Mouse (Mus musculus) midbrain, embryonic 16.5 days (tissue): ENCODE results near the gene Atad1. TPM values are rescaled to one million over a fixed set of nuclear protein-coding genes. Genes with fewer than 3 reads are reported as not detected.
"Not testable (repeated sequence)": the region's sequence is repeated elsewhere in the genome, so short reads cannot be mapped to it uniquely, and the experiment has no call there.

Experiments used
- ATAC-seq: fragments of 200-750 bp; cut with Nextera tagmentation; 2 replicates; pipeline ENCODE4 v1.8.0; 2017; ENCODE audit warnings: moderate TSS enrichment
- H3K27ac ChIP-seq: fragments of 300-500 bp; sonication (generic); 2 replicates; pipeline ENCODE4 v1.5.1; 2014; ENCODE audit warnings: mild to moderate bottlenecking, low read length, mixed read lengths
- H3K27me3 ChIP-seq: fragments of 300-500 bp; sonication (generic); 2 replicates; pipeline ENCODE4 v1.6.1; 2014; ENCODE audit warnings: low read depth, low read length, mixed read lengths; ENCODE audit not compliant: control insufficient read depth, insufficient read depth
- H3K36me3 ChIP-seq: fragments of 300-500 bp; sonication (generic); 2 replicates; pipeline ENCODE4 v1.6.1; 2014; ENCODE audit warnings: mild to moderate bottlenecking, low read length, moderate library complexity, mixed read lengths; ENCODE audit not compliant: control insufficient read depth, insufficient read depth
- H3K4me1 ChIP-seq: fragments of 300-500 bp; sonication (generic); 2 replicates; pipeline ENCODE4 v1.6.1; 2014; ENCODE audit warnings: mild to moderate bottlenecking, low read length, mixed read lengths; ENCODE audit not compliant: control insufficient read depth, insufficient read depth
- H3K4me2 ChIP-seq: fragments of 300-500 bp; sonication (generic); 2 replicates; pipeline ENCODE4 v1.6.1; 2014; ENCODE audit warnings: mild to moderate bottlenecking, low read length, mixed read lengths
- H3K4me3 ChIP-seq: fragments of 300-500 bp; sonication (generic); 2 replicates; pipeline ENCODE4 v1.5.1; 2014; ENCODE audit warnings: low read depth, mild to moderate bottlenecking, low read length, moderate library complexity, mixed read lengths
- H3K9ac ChIP-seq: fragments of 300-500 bp; sonication (generic); 2 replicates; pipeline ENCODE4 v1.6.1; 2014; ENCODE audit warnings: low read depth, low read length, mixed read lengths
- H3K9me3 ChIP-seq: fragments of 300-500 bp; sonication (generic); replicated peaks from 2 replicates; pipeline ENCODE4 v1.6.1; 2014; ENCODE audit warnings: mild to moderate bottlenecking, low read length, mixed read lengths; ENCODE audit not compliant: control insufficient read depth, poor library complexity, severe bottlenecking
- WGBS: fragments of 180-500 bp; shearing (Covaris S2); extraction: QIAGEN DNeasy Blood & Tissue Kit; methylation state at CpG from one replicate; pipeline ENCODE4 v1.1.7; 2014; 5-methylcytosine and 5-hydroxymethylcytosine counted together
- polyA plus RNA-seq: library from polyadenylated mRNA; unstranded; fragments of >200 nt; fragmentation: Nextera tagmentation; extraction: Ambion mirVana; gene quantifications from 2 replicates; pipeline ENCODE4 v1.2.1, GENCODE M21; 2015

Gene Atad1
- polyA plus RNA-seq: 116 and 120 TPM in 2 replicates

DNA sequence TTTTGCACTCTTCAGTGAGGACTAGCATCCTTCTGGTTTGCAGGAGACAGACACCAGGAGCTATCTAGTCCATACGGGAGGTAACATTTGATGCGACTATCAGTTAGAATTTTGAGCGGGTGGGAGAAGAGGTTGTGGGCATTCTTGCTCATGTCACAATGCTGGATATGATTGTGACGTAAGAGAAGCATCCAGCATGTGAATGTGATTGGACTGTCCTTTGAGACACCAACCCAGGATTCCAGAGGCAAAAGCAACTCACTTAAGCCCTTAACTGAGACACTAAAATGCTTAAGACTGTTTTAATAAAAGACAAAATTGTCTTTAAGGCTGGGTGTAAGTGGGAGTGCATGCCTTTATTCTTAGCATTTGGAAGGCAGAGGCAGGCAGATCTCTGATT lies at the start of gene Atad1:
Gene Atad1, minus strand, starts transcription at position 101 of the 400 bp plus-strand sequence.
- no peak for ATAC-seq
- H3K4me3 ChIP-seq: no peak within 1 kb of the TSS
- no peak within 1 kb of the TSS for H3K27ac ChIP-seq
- 94% methylated on average over 4 of the region's 4 CpGs for WGBS
- H3K36me3 ChIP-seq: no peaks in the 10 kb centered on the region
- no peaks in the 10 kb centered on the region for H3K9me3 ChIP-seq
- H3K27me3 ChIP-seq: no peaks in the 10 kb centered on the region
- no peak within 1 kb of the TSS for H3K4me2 ChIP-seq
- no peaks in the 10 kb centered on the region for H3K4me1 ChIP-seq
- no peak within 1 kb of the TSS for H3K9ac ChIP-seq

DNA sequence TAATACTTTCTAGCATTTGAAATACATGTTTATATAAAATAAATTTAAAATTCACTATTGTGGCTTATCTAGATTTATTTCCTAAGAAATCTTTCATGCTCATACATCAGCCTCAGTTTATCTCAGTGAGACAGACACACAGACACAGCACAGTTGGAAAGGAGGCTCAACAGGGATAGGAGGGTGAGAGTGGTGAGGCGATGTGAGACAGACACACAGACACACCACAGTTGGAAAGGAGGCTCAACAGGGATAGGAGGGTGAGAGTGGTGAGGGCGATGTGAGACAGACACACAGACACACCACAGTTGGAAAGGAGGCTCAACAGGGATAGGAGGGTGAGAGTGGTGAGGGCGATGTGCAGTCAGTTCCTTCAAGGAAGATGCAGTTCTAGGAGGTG lies 48.4 kb upstream of the Atad1 start:
- not testable (repeated sequence) for H3K4me3 ChIP-seq, H3K27me3 ChIP-seq, H3K9me3 ChIP-seq, ATAC-seq, H3K27ac ChIP-seq, H3K9ac ChIP-seq, H3K36me3 ChIP-seq, H3K4me2 ChIP-seq
- WGBS: 91% methylated on average over 3 of the region's 3 CpGs
- peaks cover 27% of the 10 kb centered on the region for H3K4me1 ChIP-seq

DNA sequence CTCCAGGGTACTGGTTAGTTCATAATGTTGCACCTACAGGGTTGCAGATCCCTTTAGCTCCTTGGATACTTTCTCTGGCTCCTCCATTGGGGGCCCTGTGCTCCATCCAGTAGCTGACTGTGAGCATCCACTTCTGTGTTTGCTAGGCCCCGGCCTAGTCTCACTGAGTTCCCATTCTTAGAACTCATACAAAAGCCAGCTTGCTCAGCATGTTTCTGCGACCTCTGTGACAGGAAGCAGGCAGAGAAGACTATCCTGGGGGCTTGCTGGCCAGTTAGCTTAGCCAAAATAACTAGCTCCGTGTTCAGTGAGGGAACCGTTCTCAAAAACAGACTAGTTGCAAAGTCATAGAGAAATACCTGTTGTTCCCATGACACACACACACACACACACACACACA lies 47.8 kb upstream of the Atad1 start:
- not testable (repeated sequence) for H3K4me2 ChIP-seq, H3K36me3 ChIP-seq, ATAC-seq, H3K27ac ChIP-seq, H3K9me3 ChIP-seq, H3K27me3 ChIP-seq, H3K9ac ChIP-seq, H3K4me3 ChIP-seq
- WGBS: 27% methylated on average over 4 of the region's 4 CpGs
- H3K4me1 ChIP-seq: peaks cover 24% of the 10 kb centered on the region

DNA sequence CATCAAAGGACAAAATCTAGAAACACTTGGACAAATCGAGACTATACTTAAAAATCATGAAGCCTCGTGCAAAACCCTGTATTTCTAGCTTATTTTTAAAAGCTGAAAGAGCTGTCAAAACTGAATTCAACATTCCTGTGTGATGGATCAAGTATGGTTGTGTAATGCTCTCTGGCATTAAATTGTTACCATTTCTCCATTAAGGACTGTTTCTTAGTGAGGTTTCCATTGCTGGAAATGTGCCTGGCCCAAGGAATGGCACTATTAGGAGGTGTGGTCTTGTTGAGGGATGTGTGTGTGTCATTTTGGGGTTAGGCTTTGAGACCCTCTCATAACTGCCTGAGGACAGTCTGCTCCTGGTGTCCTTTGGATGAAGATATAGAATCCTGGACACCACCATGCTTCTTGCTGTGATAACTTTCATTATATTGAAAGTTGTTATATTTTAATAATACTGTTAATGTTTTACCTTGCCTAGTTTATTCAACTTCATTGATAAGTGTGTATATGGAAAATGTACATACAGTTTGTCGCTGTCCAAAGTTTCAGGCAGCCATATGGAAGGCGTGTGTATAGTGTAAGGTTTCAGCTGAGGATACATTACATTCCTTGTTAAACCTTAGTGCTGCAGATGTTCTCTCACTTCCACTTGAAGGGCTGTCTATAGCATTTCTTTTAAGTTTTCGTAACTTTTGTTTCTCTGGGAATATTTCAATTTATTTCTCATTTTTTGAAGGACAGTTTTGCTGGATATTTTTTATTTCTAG lies 41.9 kb upstream of the Atad1 start:
- Histone ChIP-seq H3K9me3 (no peaks in the 10 kb centered on the region), H3K27me3 (no peaks in the 10 kb centered on the region), H3K9ac (no peak overlapping the region), H3K4me1 (no peaks in the 10 kb centered on the region), H3K27ac (no peak overlapping the region), H3K4me3 (no peak overlapping the region), H3K36me3 (no peaks in the 10 kb centered on the region), H3K4me2 (no peak overlapping the region)
- no peak for ATAC-seq
- WGBS: 90% methylated on average over 5 of the region's 5 CpGs

DNA sequence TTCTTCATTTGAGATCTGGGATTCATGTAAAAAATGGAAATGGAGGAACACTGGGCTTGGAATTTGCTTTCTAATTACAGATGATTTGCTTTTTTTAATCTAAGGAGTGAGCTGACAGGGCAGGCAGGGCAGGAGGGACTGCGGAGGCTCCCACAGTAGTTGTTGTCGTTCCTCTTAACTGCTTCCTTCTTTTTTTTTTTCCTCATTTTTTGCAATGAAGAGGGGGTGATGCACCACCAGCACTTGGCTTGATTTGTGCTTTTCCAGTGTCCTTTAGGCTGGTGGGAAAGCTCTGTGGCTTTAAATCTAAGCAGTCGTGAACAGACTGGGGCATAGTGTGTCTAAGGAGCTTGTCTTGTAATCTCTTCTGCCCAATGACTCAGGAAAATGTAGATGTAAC lies 39.5 kb upstream of the Atad1 start:
- H3K27me3 ChIP-seq: no peaks in the 10 kb centered on the region
- H3K4me2 ChIP-seq: no peak overlapping the region
- no peak for ATAC-seq
- no peak overlapping the region for H3K27ac ChIP-seq
- H3K9me3 ChIP-seq: no peaks in the 10 kb centered on the region
- H3K36me3 ChIP-seq: no peaks in the 10 kb centered on the region
- H3K9ac ChIP-seq: no peak overlapping the region
- WGBS: 68% methylated on average over 3 of the region's 3 CpGs
- H3K4me3 ChIP-seq: no peak overlapping the region
- H3K4me1 ChIP-seq: no peaks in the 10 kb centered on the region; the same call in 1 of the 2 replicates

DNA sequence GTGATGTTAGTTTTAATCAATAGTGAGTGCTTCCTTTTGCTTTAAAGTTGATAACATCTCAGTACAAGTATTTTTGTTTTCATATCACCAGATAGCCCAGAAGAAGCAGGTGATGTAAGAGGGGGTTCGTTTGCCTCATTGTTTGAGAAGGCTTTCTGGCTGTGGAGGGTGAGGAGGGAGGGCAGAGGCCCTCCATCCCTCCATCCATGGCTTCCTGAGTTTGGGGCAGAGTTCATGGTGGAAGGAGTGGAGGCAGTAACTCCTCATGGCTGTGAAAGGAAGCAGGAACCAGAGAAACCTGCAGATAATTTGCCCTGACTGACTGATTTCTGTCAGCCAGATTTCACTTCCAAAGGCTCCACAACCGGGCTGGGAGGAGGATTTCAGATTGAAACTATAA lies 38.8 kb upstream of the Atad1 start:
- no peak for ATAC-seq

DNA sequence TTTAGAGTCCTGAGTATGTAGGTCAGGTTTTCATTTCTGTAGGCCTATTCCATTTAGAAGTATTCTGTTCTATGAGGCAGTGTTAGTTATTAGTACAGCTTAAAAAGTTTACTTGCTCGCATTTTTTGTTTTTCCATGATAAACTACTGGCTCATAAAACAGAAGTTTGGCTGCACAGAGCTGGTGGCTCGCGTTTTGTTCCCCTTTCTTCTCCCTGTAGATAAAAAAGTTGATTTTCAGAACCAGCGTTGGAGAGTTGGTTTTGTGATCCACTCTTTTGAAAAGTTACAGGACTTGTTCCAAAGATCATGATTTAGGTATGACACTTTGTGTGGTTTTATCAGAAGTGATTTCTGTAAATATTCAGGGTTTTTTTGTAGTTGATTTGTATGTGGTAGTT lies 22.9 kb upstream of the Atad1 start:
- peaks cover 2% of the 10 kb centered on the region; the same call in 1 of the 2 replicates for H3K36me3 ChIP-seq
- ATAC-seq: no peak
- no peaks in the 10 kb centered on the region for H3K27me3 ChIP-seq
- H3K9me3 ChIP-seq: no peaks in the 10 kb centered on the region
- no peak overlapping the region for H3K27ac ChIP-seq
- no peak overlapping the region for H3K9ac ChIP-seq
- H3K4me1 ChIP-seq: peaks cover 33% of the 10 kb centered on the region
- no peak overlapping the region for H3K4me3 ChIP-seq
- H3K4me2 ChIP-seq: no peak overlapping the region; the same call in 1 of the 2 replicates
- 90% methylated on average over 4 of the region's 4 CpGs for WGBS

More for the DNA sequence above, 38.8 kb upstream of the Atad1 start:
- no peaks in the 10 kb centered on the region for H3K27me3 ChIP-seq
- no peaks in the 10 kb centered on the region for H3K36me3 ChIP-seq
- no peak overlapping the region for H3K4me3 ChIP-seq
- no peak overlapping the region for H3K9ac ChIP-seq
- WGBS: 46% methylated on average over 2 of the region's 2 CpGs
- no peaks in the 10 kb centered on the region for H3K9me3 ChIP-seq
- H3K4me1 ChIP-seq: no peaks in the 10 kb centered on the region; the same call in 1 of the 2 replicates
- H3K27ac ChIP-seq: no peak overlapping the region
- no peak overlapping the region for H3K4me2 ChIP-seq

DNA sequence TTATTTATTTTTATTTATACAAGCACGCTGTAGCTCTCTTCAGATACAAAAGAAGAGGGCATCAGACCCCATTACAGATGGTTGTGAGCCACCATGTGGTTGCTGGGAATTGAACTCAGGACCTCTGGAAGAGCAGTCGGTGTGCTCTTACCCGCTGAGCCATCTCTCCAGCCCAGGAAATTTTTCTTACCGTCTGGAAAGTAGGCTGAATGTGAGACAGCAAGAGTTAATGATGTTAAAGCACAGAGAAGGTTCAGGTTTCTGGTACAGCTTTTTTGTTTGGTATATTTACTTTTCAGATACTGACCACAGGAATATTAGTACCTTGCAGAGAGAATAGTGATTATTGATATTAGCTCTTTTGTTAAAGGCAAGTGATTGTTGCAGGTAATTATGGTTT lies 21.6 kb upstream of the Atad1 start:
- Histone ChIP-seq H3K4me2 (peak overlapping the region; percentile 63), H3K9ac (no peak overlapping the region), H3K9me3 (no peaks in the 10 kb centered on the region), H3K4me1 (peaks cover 27% of the 10 kb centered on the region), H3K4me3 (peak overlapping the region; percentile 40), H3K27ac (no peak overlapping the region), H3K36me3 (peaks cover 2% of the 10 kb centered on the region; the same call in 1 of the 2 replicates), H3K27me3 (no peaks in the 10 kb centered on the region)
- WGBS: 62% methylated on average over 4 of the region's 4 CpGs
- ATAC-seq: no peak

DNA sequence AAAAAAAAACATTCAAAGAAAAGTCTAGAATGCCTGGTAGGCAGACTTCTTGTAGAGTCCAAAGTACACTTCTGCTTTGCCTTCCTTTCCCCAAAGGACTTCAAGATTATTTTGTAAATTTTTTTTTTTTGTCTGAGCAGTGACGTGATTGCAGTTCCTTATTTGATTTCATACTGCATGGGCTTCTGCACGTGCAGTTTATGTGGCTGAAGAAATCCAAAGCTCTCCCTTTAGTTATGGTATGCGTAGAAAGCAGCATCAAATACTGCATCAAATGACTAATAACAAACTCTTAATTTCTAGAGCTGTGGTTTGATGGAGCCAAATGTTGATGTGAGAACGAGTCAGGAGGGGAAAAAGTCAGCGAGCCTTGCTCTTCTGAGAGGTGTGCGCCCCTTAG lies 20.9 kb upstream of the Atad1 start:
- peaks cover 27% of the 10 kb centered on the region for H3K4me1 ChIP-seq
- H3K9me3 ChIP-seq: no peaks in the 10 kb centered on the region
- peak overlapping the region; percentile 40 for H3K4me3 ChIP-seq
- no peaks in the 10 kb centered on the region for H3K27me3 ChIP-seq
- H3K36me3 ChIP-seq: no peaks in the 10 kb centered on the region
- H3K4me2 ChIP-seq: peak overlapping the region; percentile 63
- ATAC-seq: no peak
- peak overlapping the region; percentile 50 for H3K9ac ChIP-seq
- WGBS: 15% methylated on average over 6 of the region's 6 CpGs
- no peak overlapping the region for H3K27ac ChIP-seq
